Mouse (Mus musculus) common myeloid progenitor, adult 5-6 weeks (primary cell): ENCODE data around the gene Hip1. TPM values are rescaled to one million over a fixed set of nuclear protein-coding genes. Genes with fewer than 3 reads are reported as not detected.

Source experiments
- ATAC-seq: replicated peaks from 2 replicates; pipeline ENCODE4 v1.8.0; 2016; ENCODE audit warnings: low read depth, mild to moderate bottlenecking, moderate TSS enrichment, inconsistent platforms; ENCODE audit not compliant: poor library complexity, severe bottlenecking
- total RNA-seq: library from RNA; stranded (forward); fragments of 200-1000, 187-1606 nt; gene quantifications from 2 replicates; pipeline ENCODE4 v1.2.3, GENCODE M21; 2017

Gene Hip1
- total RNA-seq, 1 experiment from 2014 or later = 8.5 TPM

DNA sequence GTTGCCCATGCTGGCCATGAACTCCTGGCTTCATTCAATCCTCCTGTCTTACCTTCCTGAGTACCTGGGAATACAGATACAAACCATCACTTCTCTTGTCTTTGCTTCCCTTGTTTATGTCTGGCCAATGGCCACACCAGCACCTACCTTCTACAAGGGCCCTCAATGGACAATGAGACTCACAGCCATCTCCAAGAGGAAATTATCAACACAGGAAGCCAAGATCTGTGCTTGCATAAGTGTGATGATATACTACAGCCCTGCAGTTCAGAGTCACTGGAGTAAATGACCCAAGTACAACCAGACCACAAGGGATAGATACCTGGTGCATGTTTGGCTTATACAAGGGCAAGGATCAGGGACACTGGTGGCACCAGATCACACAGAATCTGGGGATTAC is 9.1 kb downstream of the Hip1 start:
- ATAC-seq = no peak

DNA sequence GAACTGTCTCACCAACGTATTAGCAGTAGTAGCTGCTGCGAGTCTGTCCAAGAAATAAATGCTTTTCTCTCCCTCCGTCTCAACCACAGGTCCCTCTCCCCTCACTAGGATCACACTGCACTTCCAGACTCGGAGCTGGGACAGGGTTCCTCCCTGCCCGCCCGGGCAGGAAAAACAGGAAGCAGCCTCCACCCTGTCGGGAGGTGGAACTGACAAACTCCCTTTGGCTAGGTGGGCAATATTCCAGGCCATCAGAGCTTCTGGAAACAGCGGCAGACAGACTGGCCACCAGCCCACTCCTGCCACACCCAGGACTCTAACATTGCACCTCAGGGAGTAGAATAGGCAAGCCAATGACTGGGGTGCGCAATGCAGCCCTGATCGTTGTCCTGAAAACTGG is 11.5 kb downstream of the Hip1 start:
- ATAC-seq = no peak

DNA sequence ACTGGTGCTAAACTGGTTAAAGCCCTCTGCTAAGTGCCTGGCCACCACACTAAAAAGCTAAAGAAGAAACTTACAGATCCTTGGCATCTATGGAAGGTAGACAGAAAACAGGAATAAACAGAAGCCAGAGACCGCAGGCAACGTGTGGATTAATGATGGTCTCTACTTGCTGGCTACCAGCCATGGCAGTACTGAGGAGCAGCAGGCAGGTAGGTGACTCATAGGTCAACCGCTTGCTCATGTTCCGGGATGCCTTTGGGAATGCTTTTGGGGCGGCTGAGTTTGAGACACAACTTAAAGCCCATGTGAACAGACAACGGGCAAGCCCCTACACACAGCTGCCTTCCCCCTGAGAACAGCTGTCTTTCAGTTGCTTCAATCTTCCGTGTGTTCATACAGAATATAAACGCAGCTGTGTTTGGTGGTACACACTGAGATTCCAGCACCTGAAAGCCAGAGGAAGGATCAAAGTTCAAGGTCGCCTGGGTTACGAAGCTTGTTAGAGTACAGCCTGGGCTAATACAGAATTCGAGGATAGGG is 13.5 kb downstream of the Hip1 start:
- ATAC-seq = no peak

DNA sequence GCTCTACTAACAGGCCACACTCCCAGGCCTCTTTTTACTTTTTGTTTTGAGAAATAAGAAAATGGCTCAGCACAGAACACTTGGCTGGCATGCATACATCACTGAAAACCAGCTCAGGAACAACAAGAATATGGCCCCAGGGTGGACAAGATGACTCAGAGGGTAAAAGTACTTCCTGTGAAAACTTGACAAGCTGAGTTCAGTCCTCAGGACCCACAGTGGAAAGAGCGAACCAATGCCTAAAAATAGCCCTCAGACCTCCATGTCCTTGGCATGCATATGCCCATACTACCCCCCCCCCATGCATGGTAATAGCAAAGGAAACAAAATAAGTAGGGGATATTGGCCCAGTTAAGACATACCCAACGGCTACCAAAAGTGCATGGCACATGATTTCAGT is 15.0 kb downstream of the Hip1 start:
- no peak for ATAC-seq

DNA sequence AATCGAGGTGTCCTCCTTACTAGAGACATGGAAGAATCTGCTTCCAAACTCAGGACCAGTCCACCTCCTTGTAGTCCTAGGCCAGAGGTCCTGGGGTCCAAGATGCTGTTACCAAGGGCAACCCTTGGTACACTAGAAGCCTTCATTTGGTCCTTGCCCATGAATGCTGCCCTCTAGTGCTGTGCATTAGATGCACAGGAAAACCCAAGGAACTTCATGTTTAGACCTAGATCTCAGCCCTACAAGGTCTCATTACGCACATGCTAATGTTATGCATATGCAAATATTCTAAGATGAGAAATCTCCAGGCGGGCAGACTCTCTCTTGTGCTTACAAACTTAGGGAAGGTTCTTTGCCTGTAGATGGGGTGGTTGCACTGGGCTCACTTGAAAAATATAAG is 15.6 kb downstream of the Hip1 start:
- 0 out of 2 replicates have a peak, but pooled peaks have one; percentile 25 for ATAC-seq

GRCm38 (mm10) chr5:135527986-135528385 is 16.9 kb downstream of the Hip1 start:
- no peak for ATAC-seq

DNA sequence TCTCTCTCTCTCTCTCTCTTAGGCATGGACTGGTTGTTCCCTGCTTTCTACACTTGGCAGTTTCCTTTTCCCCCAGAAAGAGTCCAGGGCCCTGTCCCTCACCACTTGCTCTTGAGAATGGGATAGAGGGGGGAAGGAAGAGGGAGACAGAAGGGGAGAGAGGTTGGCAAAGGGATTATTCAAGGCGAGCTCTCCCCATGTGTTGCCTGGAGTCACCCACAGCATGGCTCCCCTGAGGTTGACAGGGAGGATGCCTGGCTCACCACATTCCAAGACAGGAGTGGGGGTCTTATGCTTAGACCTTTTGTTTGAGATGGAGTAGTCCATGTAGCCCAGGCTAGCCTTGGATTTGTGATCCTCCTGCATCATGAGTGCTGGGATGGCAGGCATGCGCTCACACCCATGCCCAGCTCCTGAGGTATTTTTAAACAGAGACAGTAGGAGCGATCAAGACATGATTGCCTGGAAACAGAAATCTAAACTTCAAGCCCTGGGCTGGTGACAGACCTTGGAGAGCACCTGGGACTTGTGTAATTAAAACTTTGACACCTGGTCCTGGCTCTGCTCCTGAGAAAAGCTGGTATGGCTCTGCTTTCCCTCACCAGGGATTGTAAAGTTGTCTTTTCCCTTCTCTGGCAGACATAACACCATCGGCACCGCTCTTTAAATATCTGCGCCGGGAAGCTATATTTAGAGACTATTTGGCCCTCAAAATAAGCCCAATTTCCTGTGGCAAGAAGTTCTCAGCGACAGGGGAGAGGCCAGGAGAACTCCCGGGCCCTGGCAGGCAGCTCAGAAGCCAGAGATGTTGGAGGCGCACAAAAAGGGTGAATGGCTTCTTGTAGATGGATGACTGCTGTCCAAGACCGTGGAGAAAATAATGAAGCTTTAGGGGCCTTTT is 20.0 kb downstream of the Hip1 start:
- peak; percentile 36; the same call in 1 of the 2 replicates for ATAC-seq

DNA sequence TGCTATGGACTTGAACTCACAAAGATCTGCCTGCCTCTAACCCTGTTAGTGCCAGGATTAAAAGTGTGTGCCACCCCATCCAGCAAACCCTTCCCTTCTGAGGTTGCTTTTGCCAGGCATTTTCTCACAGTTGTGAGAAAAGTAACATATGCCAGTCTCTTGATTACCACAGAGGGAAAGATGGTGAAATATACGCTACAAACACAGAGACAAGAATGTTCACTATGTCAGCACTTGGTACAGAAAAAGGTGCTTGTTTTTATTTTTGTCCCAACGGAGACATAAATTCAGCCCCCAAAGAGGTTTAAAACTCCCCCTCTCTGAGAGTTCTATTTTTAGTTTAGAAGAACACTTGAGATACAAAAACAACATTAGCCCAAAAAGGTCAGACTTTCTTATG is 20.8 kb downstream of the Hip1 start:
- ATAC-seq = no peak

GRCm38 (mm10) chr5:135522111-135522722 is 22.7 kb downstream of the Hip1 start:
- ATAC-seq = no peak

DNA sequence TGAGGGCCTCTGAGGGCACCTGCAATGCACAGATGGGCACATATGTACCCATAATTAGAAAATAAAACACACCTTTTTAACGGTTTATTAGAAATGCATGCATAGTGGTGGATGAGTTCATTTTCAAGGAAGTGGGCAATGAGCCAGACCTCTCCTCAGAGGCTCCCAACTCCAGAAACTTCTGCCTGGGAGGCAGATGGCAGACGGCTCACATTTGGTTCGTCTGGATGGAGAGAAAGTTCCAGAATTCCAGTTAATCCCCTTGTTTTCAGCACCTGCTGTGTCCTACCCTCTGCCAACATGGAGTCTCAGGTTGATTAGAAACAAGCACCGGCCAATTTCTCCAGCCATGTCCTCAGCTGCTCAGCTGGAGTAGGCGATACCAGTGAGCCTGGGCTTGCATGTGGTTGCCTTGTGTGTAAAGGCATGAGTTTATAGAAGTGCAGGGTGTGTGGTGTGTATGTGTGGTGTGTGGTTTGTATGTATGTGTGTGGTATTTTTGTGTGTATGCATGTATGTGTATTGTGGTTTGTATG is 27.5 kb downstream of the Hip1 start:
- ATAC-seq = no peak

DNA sequence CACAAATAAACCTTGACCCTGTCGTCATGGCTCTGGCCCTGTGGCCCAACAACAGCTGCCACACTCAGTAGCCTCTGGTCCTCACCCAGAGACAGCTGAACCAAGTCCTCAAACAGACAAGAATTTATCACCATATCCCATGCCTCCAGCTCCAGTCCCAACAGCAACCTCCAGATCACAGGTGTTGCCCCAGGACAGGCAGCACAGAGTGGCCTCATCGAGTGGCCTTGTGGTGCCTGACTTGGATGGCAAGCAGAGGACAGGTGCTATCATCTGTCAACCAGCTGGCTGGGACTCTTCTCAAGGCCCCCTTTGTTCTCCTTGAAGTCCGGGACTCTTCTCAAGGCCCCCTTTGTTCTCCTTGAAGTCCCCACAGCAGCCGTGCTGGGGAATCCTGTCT is 31.8 kb downstream of the Hip1 start:
- ATAC-seq = no peak

DNA sequence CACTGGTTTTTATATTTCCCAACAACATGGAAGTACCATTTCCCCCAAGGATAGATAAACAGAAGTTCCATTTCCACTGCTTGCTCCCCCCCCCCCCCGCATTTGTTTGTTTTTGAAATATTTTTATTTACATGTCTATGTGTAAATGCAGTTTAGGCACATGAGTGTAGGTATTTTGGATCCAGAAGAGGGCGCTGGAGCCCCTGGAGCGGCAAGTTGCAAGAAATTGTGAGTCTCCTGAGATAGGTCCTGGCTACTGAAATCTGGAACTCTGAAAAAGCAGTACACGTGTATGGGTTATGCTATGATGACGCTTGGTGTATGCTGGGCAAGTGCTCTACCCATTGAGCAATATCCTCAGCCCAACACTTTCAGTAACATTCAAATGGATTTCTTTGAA is 33.8 kb downstream of the Hip1 start:
- no peak for ATAC-seq

DNA sequence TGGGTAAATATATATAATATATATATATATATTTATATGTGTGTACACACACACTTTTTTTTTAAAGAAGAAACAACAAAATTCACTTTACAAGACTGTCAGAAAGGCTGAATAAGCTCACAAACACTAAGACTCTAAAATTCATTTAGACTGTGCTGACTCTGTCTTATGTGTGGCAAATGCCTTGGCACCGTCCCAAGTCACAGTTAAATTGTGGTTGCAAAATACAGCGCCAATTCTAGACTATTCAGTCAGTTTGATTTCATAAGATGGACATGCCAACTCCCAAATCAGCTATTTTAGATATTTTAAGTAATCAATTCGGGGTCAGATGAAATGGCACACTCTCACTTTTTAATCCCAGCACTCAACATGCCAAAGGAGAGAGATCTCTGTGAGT is 36.6 kb downstream of the Hip1 start:
- ATAC-seq = no peak

DNA sequence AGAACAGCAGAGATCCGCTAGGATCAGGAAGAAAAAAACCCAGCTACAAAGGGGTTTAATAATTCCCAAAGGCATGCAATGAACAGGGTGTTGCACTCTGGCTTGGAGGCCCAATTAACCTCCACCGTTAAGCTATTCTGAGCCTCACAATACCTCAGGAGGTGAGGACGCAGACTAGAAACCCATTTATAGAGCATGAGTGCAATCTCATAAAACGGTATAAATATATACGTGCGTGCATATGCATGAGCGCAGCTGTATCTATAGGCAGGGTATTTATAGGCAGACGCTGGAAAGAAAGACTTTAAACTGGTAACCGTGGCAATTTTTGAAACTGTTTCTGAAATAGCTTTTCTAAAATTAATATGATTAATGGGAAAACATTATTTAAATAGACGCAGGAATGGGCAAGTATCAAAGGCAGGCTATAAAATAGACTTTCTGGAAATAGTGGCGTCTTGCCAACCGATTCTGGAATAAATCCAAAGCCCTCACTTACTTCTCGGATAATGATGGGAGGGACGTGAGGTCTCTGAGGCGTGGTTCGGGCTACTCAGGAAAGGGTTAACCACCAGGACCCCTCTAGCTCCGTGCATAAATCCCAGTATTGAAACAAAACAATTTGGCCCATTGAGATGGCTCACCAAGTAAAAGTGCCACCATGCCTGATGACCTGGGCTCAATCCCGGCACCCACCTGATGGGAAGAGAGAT is 37.2 kb downstream of the Hip1 start:
- no peak for ATAC-seq

DNA sequence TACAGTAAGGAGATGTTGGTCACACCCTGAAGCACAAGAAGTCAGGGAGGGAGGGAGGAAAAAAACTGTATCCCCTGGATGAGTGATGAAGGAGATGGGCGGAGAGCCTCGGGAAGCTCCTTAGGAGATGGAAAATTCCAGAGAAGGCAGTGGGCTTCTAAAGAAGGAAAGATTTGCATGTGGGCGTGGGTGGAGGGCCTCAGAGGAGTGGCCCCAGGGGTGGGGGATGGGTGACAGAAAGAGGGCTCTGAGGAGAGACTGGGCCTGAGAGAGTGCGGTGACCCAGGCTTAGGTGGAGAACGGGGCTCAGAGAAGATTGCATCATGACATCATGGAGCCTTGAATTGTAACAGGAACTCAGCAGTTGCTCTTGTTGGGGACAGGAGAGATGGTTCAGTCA is 39.5 kb downstream of the Hip1 start:
- no peak for ATAC-seq

GRCm38 (mm10) chr5:135502931-135503330 is 42.0 kb downstream of the Hip1 start:
- no peak for ATAC-seq

GRCm38 (mm10) chr5:135502027-135502426 is 42.9 kb downstream of the Hip1 start:
- no peak for ATAC-seq

- no peak for ATAC-seq
These were observed 46.0 kb downstream of the Hip1 start for GRCm38 (mm10) chr5:135498914-135499313.

DNA sequence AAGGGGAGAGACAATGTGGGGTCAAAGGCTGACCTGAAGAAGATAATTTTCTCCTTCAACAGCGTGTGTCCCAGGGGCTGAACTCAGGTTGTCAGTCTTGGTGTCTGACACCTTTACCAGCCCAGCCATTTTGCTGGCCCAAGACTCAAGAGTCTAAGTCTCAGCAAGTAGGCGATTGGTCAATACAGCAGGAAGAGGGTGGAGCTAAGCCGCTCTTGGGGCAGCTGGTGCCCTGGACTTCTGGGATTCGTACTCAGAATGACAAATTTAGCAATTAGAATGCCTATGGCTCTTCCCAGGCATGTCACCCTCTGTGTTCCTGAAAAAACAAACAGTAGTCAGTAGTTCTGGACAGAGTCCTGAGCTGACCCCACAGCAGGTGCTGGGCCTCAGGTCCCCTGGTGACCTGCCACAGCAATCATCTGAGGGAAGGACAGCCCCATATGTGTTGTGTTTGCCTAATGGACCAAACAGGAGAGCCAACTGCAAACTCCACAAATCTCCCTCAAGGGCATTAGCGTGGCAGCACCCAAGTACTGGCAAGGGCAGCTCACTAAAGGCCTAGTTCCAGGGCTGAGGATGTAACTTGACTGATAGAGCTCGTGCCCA is 47.5 kb downstream of the Hip1 start:
- ATAC-seq = no peak

- no peak for ATAC-seq
These were observed 48.4 kb downstream of the Hip1 start for GRCm38 (mm10) chr5:135496489-135496888.
